Comparison of ENCODE assay signal across 8 mouse cellular contexts in the genomic region with DNA sequence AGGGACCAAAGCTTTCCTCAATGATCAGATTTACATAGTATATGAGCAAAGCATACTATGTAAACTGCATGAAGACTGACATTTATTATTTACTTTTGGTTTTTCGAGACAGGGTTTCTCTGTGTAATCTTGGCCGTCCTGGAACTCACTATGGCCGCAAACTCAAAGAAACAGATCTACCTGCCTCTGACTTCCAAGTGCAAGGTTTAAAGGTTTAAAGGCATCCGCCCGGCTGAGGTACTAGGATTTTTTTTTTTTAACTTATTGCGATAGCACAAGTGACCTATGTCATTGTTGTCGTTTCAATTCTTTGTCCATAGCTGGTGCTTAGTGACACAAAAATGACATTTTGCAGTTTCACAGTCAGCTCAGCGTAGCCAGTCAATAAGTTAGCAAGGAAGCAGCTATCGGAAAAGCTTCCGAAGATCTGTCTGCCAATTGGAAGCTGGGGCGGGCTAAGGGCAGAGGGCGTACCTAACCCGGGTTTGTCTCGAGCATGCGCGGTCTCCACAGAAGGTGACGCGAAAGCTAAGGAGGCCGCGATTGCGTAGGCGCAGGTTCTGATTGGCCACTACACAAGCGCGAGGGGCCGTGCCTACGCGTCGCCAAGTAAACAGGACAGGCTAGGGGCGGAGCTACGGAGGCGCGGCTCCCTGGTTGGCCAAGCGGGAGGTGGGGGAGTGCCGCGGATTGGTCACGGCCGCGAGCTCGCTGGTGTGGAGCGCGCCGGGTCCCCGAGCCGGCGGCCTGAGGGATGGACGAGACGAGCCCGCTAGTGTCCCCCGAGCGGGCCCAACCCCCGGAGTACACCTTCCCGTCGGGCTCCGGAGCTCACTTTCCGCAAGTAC. TPM values are rescaled to one million over a fixed set of nuclear protein-coding genes. Genes with fewer than 3 reads are reported as not detected.
A peak's percentile ranks its signal among the peaks of the same experiment; 100 is the strongest.
DNase-seq lines count a peak whose midpoint lies in the region; ATAC-seq and TF ChIP-seq lines count a peak whose summit lies in the region.

Gene Pi4k2a (plus strand): TSS at position 723 of the 848 bp plus-strand sequence.

- H3K27me3 ChIP-seq in embryonic facial prominence, embryonic 15.5 days = no peaks in the 10 kb centered on the region
- H3K27me3 ChIP-seq in limb, embryonic 14.5 days (ENCODE audit: control insufficient read depth, insufficient read depth, low read length) = no peaks in the 10 kb centered on the region
- no peaks in the 10 kb centered on the region for H3K27me3 ChIP-seq in midbrain, postnatal 0 days (ENCODE audit: insufficient read depth, low read length)

- ATAC-seq in embryonic facial prominence, embryonic 15.5 days (ENCODE audit: insufficient number of reproducible peaks, low FRiP score, low TSS enrichment, low read depth) = peak; percentile 99
- peak; percentile 98 for ATAC-seq in limb, embryonic 14.5 days (ENCODE audit: low FRiP score, low read depth)
- peak; percentile 98 for ATAC-seq in midbrain, postnatal 0 days (ENCODE audit: low FRiP score)

- H3K9me3 ChIP-seq in embryonic facial prominence, embryonic 15.5 days (replicated peaks) = no peaks in the 10 kb centered on the region
- no peaks in the 10 kb centered on the region for H3K9me3 ChIP-seq in limb, embryonic 14.5 days (ENCODE audit: control insufficient read depth, low read length)
- no peaks in the 10 kb centered on the region for H3K9me3 ChIP-seq in midbrain, postnatal 0 days (ENCODE audit: low read length)

- peaks cover 18% of the 10 kb centered on the region; the same call in 1 of the 2 replicates for H3K36me3 ChIP-seq in embryonic facial prominence, embryonic 15.5 days
- H3K36me3 ChIP-seq in limb, embryonic 14.5 days (ENCODE audit: control insufficient read depth, insufficient read depth, low read length) = peaks cover 11% of the 10 kb centered on the region; the same call in 1 of the 2 replicates
- no peaks in the 10 kb centered on the region for H3K36me3 ChIP-seq in midbrain, postnatal 0 days (ENCODE audit: insufficient read depth, low read length)

- peak; percentile 100 for DNase-seq in 416B (ENCODE audit: low read depth)
- peak; percentile 100 for DNase-seq in heart, adult 8-10 months (ENCODE audit: low spot score)
- peak; percentile 100 for DNase-seq in kidney, adult 9 months
- DNase-seq in limb, embryonic 14.5 days (ENCODE audit: low spot score) = peak; percentile 99
- DNase-seq in midbrain, postnatal 0 days (ENCODE audit: low spot score) = peak; percentile 100
- DNase-seq in spleen, postnatal 14 days (ENCODE audit: low spot score in 2 of 2) = peak; percentile 96 to 97

- peak; percentile 56; the same call in 1 of the 2 replicates for TF ChIP-seq POLR2A in bone marrow, adult 2 months (IDR thresholded peaks at IDR 0.05; ENCODE audit: borderline replicate concordance, control insufficient read depth, low read depth, low read length)
- TF ChIP-seq POLR2A in limb, embryonic 14.5 days (IDR thresholded peaks at IDR 0.05; ENCODE audit: borderline replicate concordance, extremely low read depth, insufficient read depth, insufficient read length) = no peak

- H3K9ac ChIP-seq in embryonic facial prominence, embryonic 15.5 days = peak within 1 kb of the TSS; percentile 93
- H3K9ac ChIP-seq in limb, embryonic 14.5 days (ENCODE audit: low read depth, low read length, severe bottlenecking) = peak within 1 kb of the TSS; percentile 79
- peak within 1 kb of the TSS; percentile 86 for H3K9ac ChIP-seq in midbrain, postnatal 0 days (replicated peaks; ENCODE audit: low read length, poor library complexity, severe bottlenecking)

- H3K27ac ChIP-seq in bone marrow, adult 2 months (ENCODE audit: control insufficient read depth, insufficient read depth, low read depth, low read length, poor library complexity) = peak within 1 kb of the TSS; percentile 92
- H3K27ac ChIP-seq in embryonic facial prominence, embryonic 15.5 days (replicated peaks) = peak within 1 kb of the TSS; percentile 92
- peak within 1 kb of the TSS; percentile 81 for H3K27ac ChIP-seq in limb, embryonic 14.5 days (replicated peaks; ENCODE audit: low read depth, low read length)
- H3K27ac ChIP-seq in midbrain, postnatal 0 days (ENCODE audit: low read depth, low read length) = peak within 1 kb of the TSS; percentile 89

- WGBS in bone marrow, adult 2 months = under 1% methylated on average over 41 of the region's 55 CpGs
- WGBS in embryonic facial prominence, embryonic 15.5 days = under 1% methylated on average over 55 of the region's 55 CpGs
- under 1% methylated on average over 38 of the region's 55 CpGs for WGBS in limb, embryonic 14.5 days
- WGBS in midbrain, postnatal 0 days = 1% methylated on average over 46 of the region's 55 CpGs

- no peak for TF ChIP-seq CTCF in bone marrow, adult 2 months (IDR thresholded peaks at IDR 0.05; ENCODE audit: control insufficient read depth, insufficient read depth, low read length)
- TF ChIP-seq CTCF in midbrain, postnatal 0 days (IDR thresholded peaks at IDR 0.05) = peak; percentile 26; the same call in 1 of the 2 replicates

- peak within 1 kb of the TSS; percentile 88 for H3K4me3 ChIP-seq in bone marrow, adult 2 months (replicated peaks; ENCODE audit: control insufficient read depth, low read depth, low read length)
- H3K4me3 ChIP-seq in embryonic facial prominence, embryonic 15.5 days (replicated peaks) = peak within 1 kb of the TSS; percentile 96
- H3K4me3 ChIP-seq in limb, embryonic 14.5 days (replicated peaks; ENCODE audit: low read length) = peak within 1 kb of the TSS; percentile 78
- H3K4me3 ChIP-seq in midbrain, postnatal 0 days (ENCODE audit: low read depth, low read length) = peak within 1 kb of the TSS; percentile 97

- peaks cover 3% of the 10 kb centered on the region; the same call in 1 of the 2 replicates for H3K4me1 ChIP-seq in bone marrow, adult 2 months (ENCODE audit: control insufficient read depth, insufficient read depth, low read length)
- peaks cover 25% of the 10 kb centered on the region for H3K4me1 ChIP-seq in embryonic facial prominence, embryonic 15.5 days
- H3K4me1 ChIP-seq in limb, embryonic 14.5 days (ENCODE audit: control insufficient read depth, insufficient read depth, low read length) = peaks cover 15% of the 10 kb centered on the region
- H3K4me1 ChIP-seq in midbrain, postnatal 0 days (ENCODE audit: insufficient read depth, low read length) = no peaks in the 10 kb centered on the region; the same call in 1 of the 2 replicates

- H3K4me2 ChIP-seq in embryonic facial prominence, embryonic 15.5 days (replicated peaks) = peak within 1 kb of the TSS; percentile 67
- peak within 1 kb of the TSS; percentile 74 for H3K4me2 ChIP-seq in limb, embryonic 14.5 days (replicated peaks; ENCODE audit: low read depth, low read length, severe bottlenecking)
- peak within 1 kb of the TSS; percentile 84 for H3K4me2 ChIP-seq in midbrain, postnatal 0 days (ENCODE audit: low read depth, low read length, poor library complexity, severe bottlenecking)

RNA-seq across cellular contexts. Expression of gene Pi4k2a, which starts in this region (rescaled TPM):
- polyA plus RNA-seq in bone marrow, adult 2 months (2011; ENCODE audit: insufficient read depth, insufficient read length, low replicate concordance, missing spikeins) = 6.6 and 11.5 TPM in 2 replicates
- 27.1 and 28.0 TPM in 2 replicates for polyA plus RNA-seq in embryonic facial prominence, embryonic 15.5 days (2015; fragmentation: Nextera tagmentation; extraction: Ambion mirVana)
- 10 to 100 TPM; 17.7 to 23.2 (median 22.2) TPM for total RNA-seq in heart, adult 8-10 months (2022)
- 34.4 and 38.1 TPM in 2 replicates for polyA plus RNA-seq in limb, embryonic 14.5 days (2012; rRNA removed)
- polyA plus RNA-seq in limb, embryonic 14.5 days (2014; fragmentation: Nextera tagmentation; extraction: Ambion mirVana) = 29.9 and 32.8 TPM in 2 replicates
- 19.3 and 21.9 TPM in 2 replicates for total RNA-seq in midbrain, postnatal 0 days (2014; rRNA removed)
- polyA plus RNA-seq in midbrain, postnatal 0 days (2015; fragmentation: Nextera tagmentation; extraction: Ambion mirVana) = 30.6 and 33.0 TPM in 2 replicates

Comparison
In these comparisons a context has a peak if more than half of its experiments do, and no peak if none do; other contexts are left out.
1. Peak in every context shown above with its lines: DNase-seq, ATAC-seq, H3K4me3 ChIP-seq and H3K27ac ChIP-seq.